Comparison of ENCODE assay signal across 18 mouse cellular contexts in genomic region chr11:90081820-90082596, GRCm38 (mm10). TPM values are rescaled to one million over a fixed set of nuclear protein-coding genes. Genes with fewer than 3 reads are reported as not detected.
DNase-seq lines count a peak whose midpoint lies in the region; ATAC-seq and TF ChIP-seq lines count a peak whose summit lies in the region.
"Had no signal": no experiment of that assay in that cellular context is flagged by ENCODE, and none has a peak within 500 bp of the region (broad histone marks: within the 10 kb centered on the region; RNA-seq: fewer than 3 reads in every experiment).

No protein-coding gene starts in this region.

- no peak overlapping the region for H3K9ac ChIP-seq in liver, adult 2 months (ENCODE audit: low read depth, low read length)
- no peak overlapping the region for H3K9ac ChIP-seq in liver, embryonic 11.5 days (ENCODE audit: low read depth, low read length)
- no peak overlapping the region for H3K9ac ChIP-seq in embryonic facial prominence, embryonic 13.5 days
- H3K9ac ChIP-seq in limb, embryonic 11.5 days (ENCODE audit: low read length) = no peak overlapping the region
- no peak overlapping the region for H3K9ac ChIP-seq in forebrain, postnatal 0 days
- H3K9ac ChIP-seq: forebrain, embryonic 12.5 days; heart, embryonic 12.5 days; hindbrain, embryonic 15.5 days had no signal

- no peaks in the 10 kb centered on the region for H3K9me3 ChIP-seq in liver, embryonic 11.5 days (ENCODE audit: control insufficient read depth, low read length)
- H3K9me3 ChIP-seq in embryonic facial prominence, embryonic 13.5 days = no peaks in the 10 kb centered on the region
- H3K9me3 ChIP-seq in limb, embryonic 11.5 days (ENCODE audit: control insufficient read depth, low read length) = no peaks in the 10 kb centered on the region
- no peaks in the 10 kb centered on the region for H3K9me3 ChIP-seq in forebrain, postnatal 0 days (ENCODE audit: low read length)
- H3K9me3 ChIP-seq: forebrain, embryonic 12.5 days; heart, embryonic 12.5 days; hindbrain, embryonic 15.5 days had no signal

- H3K4me2 ChIP-seq in liver, embryonic 11.5 days = no peak overlapping the region
- H3K4me2 ChIP-seq in embryonic facial prominence, embryonic 13.5 days = no peak overlapping the region
- no peak overlapping the region for H3K4me2 ChIP-seq in limb, embryonic 11.5 days (ENCODE audit: low read depth, severe bottlenecking)
- no peak overlapping the region for H3K4me2 ChIP-seq in forebrain, postnatal 0 days (ENCODE audit: low read depth)
- H3K4me2 ChIP-seq: forebrain, embryonic 12.5 days; heart, embryonic 12.5 days; hindbrain, embryonic 15.5 days had no signal

- no peak for TF ChIP-seq POLR2A in liver, adult 2 months (IDR thresholded peaks at IDR 0.05; ENCODE audit: extremely low read depth, insufficient read depth, low read length)

- H3K79me2 ChIP-seq in liver, adult 2 months (ENCODE audit: control insufficient read depth, insufficient read depth, low read length) = no peaks in the 10 kb centered on the region

- H3K27me3 ChIP-seq in liver, adult 2 months (ENCODE audit: control insufficient read depth, insufficient read depth, low read length) = no peaks in the 10 kb centered on the region
- H3K27me3 ChIP-seq in liver, embryonic 11.5 days (replicated peaks; ENCODE audit: control insufficient read depth, insufficient read depth, low read length) = no peaks in the 10 kb centered on the region
- no peaks in the 10 kb centered on the region for H3K27me3 ChIP-seq in embryonic facial prominence, embryonic 13.5 days
- H3K27me3 ChIP-seq in limb, embryonic 11.5 days (ENCODE audit: control insufficient read depth, insufficient read depth, low read length) = no peaks in the 10 kb centered on the region
- no peaks in the 10 kb centered on the region for H3K27me3 ChIP-seq in forebrain, postnatal 0 days (ENCODE audit: insufficient read depth, low read length)
- H3K27me3 ChIP-seq: CH12.LX; forebrain, embryonic 12.5 days; heart, embryonic 12.5 days; hindbrain, embryonic 15.5 days had no signal

- TF ChIP-seq CTCF in liver, adult 2 months (IDR thresholded peaks at IDR 0.05; ENCODE audit: low read depth, low read length) = no peak
- no peak for TF ChIP-seq CTCF in forebrain, postnatal 0 days (IDR thresholded peaks at IDR 0.05; ENCODE audit: low read depth)

- no peaks in the 10 kb centered on the region for H3K36me3 ChIP-seq in liver, adult 2 months (ENCODE audit: control insufficient read depth, insufficient read depth, low read length)
- H3K36me3 ChIP-seq in liver, embryonic 11.5 days (ENCODE audit: control insufficient read depth, insufficient read depth, low read length) = no peaks in the 10 kb centered on the region
- no peaks in the 10 kb centered on the region for H3K36me3 ChIP-seq in embryonic facial prominence, embryonic 13.5 days
- H3K36me3 ChIP-seq in limb, embryonic 11.5 days (ENCODE audit: control insufficient read depth, insufficient read depth, low read length) = no peaks in the 10 kb centered on the region
- H3K36me3 ChIP-seq in forebrain, postnatal 0 days (ENCODE audit: insufficient read depth) = no peaks in the 10 kb centered on the region
- H3K36me3 ChIP-seq: forebrain, embryonic 12.5 days; heart, embryonic 12.5 days; hindbrain, embryonic 15.5 days had no signal

- H3K4me1 ChIP-seq in liver, adult 2 months (ENCODE audit: control insufficient read depth, insufficient read depth, low read length) = no peaks in the 10 kb centered on the region; the same call in 1 of the 2 replicates
- H3K4me1 ChIP-seq in liver, embryonic 11.5 days (replicated peaks; ENCODE audit: control insufficient read depth, insufficient read depth, low read length) = no peaks in the 10 kb centered on the region
- H3K4me1 ChIP-seq in embryonic facial prominence, embryonic 13.5 days = peaks cover 25% of the 10 kb centered on the region
- H3K4me1 ChIP-seq in limb, embryonic 11.5 days (ENCODE audit: control insufficient read depth, insufficient read depth, low read length) = no peaks in the 10 kb centered on the region
- H3K4me1 ChIP-seq in forebrain, postnatal 0 days (ENCODE audit: insufficient read depth) = no peaks in the 10 kb centered on the region
- H3K4me1 ChIP-seq: hindbrain, embryonic 15.5 days had no signal

- no peak overlapping the region for H3K27ac ChIP-seq in liver, adult 2 months (replicated peaks; ENCODE audit: insufficient read depth, low read depth, low read length)
- no peak overlapping the region for H3K27ac ChIP-seq in liver, embryonic 11.5 days (ENCODE audit: low read depth, low read length)
- 0 out of 2 replicates have a peak overlapping the region, but pooled peaks have one; percentile 33 for H3K27ac ChIP-seq in embryonic facial prominence, embryonic 13.5 days
- H3K27ac ChIP-seq in limb, embryonic 11.5 days (replicated peaks; ENCODE audit: low read depth, low read length) = no peak overlapping the region
- H3K27ac ChIP-seq in forebrain, postnatal 0 days (ENCODE audit: low read depth, low read length) = no peak overlapping the region
- H3K27ac ChIP-seq: forebrain, embryonic 12.5 days; hindbrain, embryonic 15.5 days had no signal

- no peak for ATAC-seq in liver, embryonic 11.5 days (replicated peaks; ENCODE audit: low FRiP score)
- ATAC-seq in embryonic facial prominence, embryonic 13.5 days (ENCODE audit: insufficient number of reproducible peaks, insufficient read depth, low FRiP score, low TSS enrichment, low read depth) = no peak
- peak; percentile 68; the same call in 1 of the 2 replicates for ATAC-seq in limb, embryonic 11.5 days (ENCODE audit: insufficient number of reproducible peaks, low FRiP score, low TSS enrichment, low read depth)
- no peak for ATAC-seq in forebrain, postnatal 0 days

- DNase-seq in liver, adult 2 months (ENCODE audit: extremely low read depth, low read depth, low spot score) = peak; percentile 5
- no peak for DNase-seq in liver, embryonic 11.5 days (ENCODE audit: low spot score)
- DNase-seq in limb, embryonic 11.5 days (ENCODE audit: low spot score) = no peak
- peak; percentile 54 for DNase-seq in lung, postnatal 25 days (ENCODE audit: low spot score)
- no peak for DNase-seq in kidney, postnatal 4 days
- no peak for DNase-seq in cerebellum, adult 9-10 months
- no peak for DNase-seq in forebrain, postnatal 0 days
- DNase-seq: adrenal gland, adult 2 months; cerebellum, adult 11 months; cerebellum, adult 8-10 months; cerebellum, postnatal 25 days; gastrocnemius, postnatal 14 days; heart, postnatal 36 days had no signal

- 71% methylated on average over 10 of the region's 10 CpGs for whole genome bisulfite sequencing in liver, adult 2 months
- 71% methylated on average over 10 of the region's 10 CpGs for WGBS in liver, embryonic 11.5 days
- 47% methylated on average over 10 of the region's 10 CpGs for WGBS in embryonic facial prominence, embryonic 13.5 days
- WGBS in limb, embryonic 11.5 days = 68% methylated on average over 10 of the region's 10 CpGs
- WGBS in forebrain, postnatal 0 days = 91% methylated on average over 10 of the region's 10 CpGs

- H3K4me3 ChIP-seq in liver, adult 2 months (ENCODE audit: insufficient read depth, low read depth, low read length) = no peak overlapping the region
- no peak overlapping the region for H3K4me3 ChIP-seq in liver, embryonic 11.5 days (ENCODE audit: low read depth, low read length)
- no peak overlapping the region for H3K4me3 ChIP-seq in embryonic facial prominence, embryonic 13.5 days
- no peak overlapping the region for H3K4me3 ChIP-seq in limb, embryonic 11.5 days (ENCODE audit: low read depth, low read length)
- no peak overlapping the region for H3K4me3 ChIP-seq in forebrain, postnatal 0 days (ENCODE audit: low read depth, low read length)
- H3K4me3 ChIP-seq: forebrain, embryonic 12.5 days; heart, embryonic 12.5 days; hindbrain, embryonic 15.5 days had no signal

RNA-seq across cellular contexts. Expression of gene Tmem100, which starts 51.9 kb away (rescaled TPM):
- 0.07 and 0.09 TPM in 2 replicates for total RNA-seq in liver, adult 2 months (2014; rRNA removed)
- polyA plus RNA-seq in liver, adult 2 months (2012; rRNA removed) = 0.05 TPM in 1 of 2 replicates, not detected in the other
- polyA plus RNA-seq in liver, embryonic 11.5 days (2014; fragmentation: Nextera tagmentation; extraction: Ambion mirVana) = 1.3 and 1.5 TPM in 2 replicates
- polyA plus RNA-seq in embryonic facial prominence, embryonic 13.5 days (2015; fragmentation: Nextera tagmentation; extraction: Ambion mirVana) = 26.3 and 29.4 TPM in 2 replicates
- polyA plus RNA-seq in limb, embryonic 11.5 days (2014; fragmentation: Nextera tagmentation; extraction: Ambion mirVana) = 8.2 and 8.6 TPM in 2 replicates
- 7.7 and 13.5 TPM in 2 replicates for total RNA-seq in forebrain, postnatal 0 days (2014; rRNA removed)
- polyA plus RNA-seq in forebrain, postnatal 0 days (2015; fragmentation: Nextera tagmentation; extraction: Ambion mirVana) = 8.8 and 11.3 TPM in 2 replicates

Comparison
In these comparisons a context has a peak if more than half of its experiments do, and no peak if none do; other contexts are left out.
1. DNase-seq: peak in liver, adult 2 months (single experiment) and lung, postnatal 25 days (single experiment); none in liver, embryonic 11.5 days (single experiment), limb, embryonic 11.5 days (single experiment), kidney, postnatal 4 days (0 of 2), cerebellum, adult 9-10 months (single experiment) and forebrain, postnatal 0 days (single experiment).